Mouse (Mus musculus): ENCODE data around the gene Zfp367. TPM values are rescaled to one million over a fixed set of nuclear protein-coding genes. Genes with fewer than 3 reads are reported as not detected.

Gene Zfp367
- total and polyA plus RNA-seq, 2 experiments from 2014 or later: 4.1 to 9.1 TPM

- Histone ChIP-seq H3K4me2 (ENCODE audit: low read depth) (no peak overlapping the region), H3K36me3 (ENCODE audit: insufficient read depth) (peaks cover 30% of the 10 kb centered on the region), H3K4me3 (ENCODE audit: low read depth, low read length) (no peak overlapping the region), H3K4me1 (ENCODE audit: insufficient read depth) (no peaks in the 10 kb centered on the region), H3K27me3 (ENCODE audit: insufficient read depth, low read length) (no peaks in the 10 kb centered on the region), H3K9ac (no peak overlapping the region), H3K27ac (ENCODE audit: low read depth, low read length) (no peak overlapping the region), H3K9me3 (ENCODE audit: low read length) (no peaks in the 10 kb centered on the region)
- TF ChIP-seq CTCF (IDR thresholded peaks at IDR 0.05; ENCODE audit: low read depth): no peak
- ATAC-seq (no peak), DNase-seq (no peak)
- 78% methylated on average over 7 of the region's 7 CpGs for WGBS
These were observed 32.2 kb upstream of the Zfp367 start for GRCm38 (mm10) chr13:64185176-64185575.

- ATAC-seq (no peak), DNase-seq (no peak)
- Histone ChIP-seq H3K4me3 (ENCODE audit: low read depth, low read length) (no peak overlapping the region), H3K27me3 (ENCODE audit: insufficient read depth, low read length) (no peaks in the 10 kb centered on the region), H3K9ac (no peak overlapping the region), H3K9me3 (ENCODE audit: low read length) (no peaks in the 10 kb centered on the region), H3K4me1 (ENCODE audit: insufficient read depth) (no peaks in the 10 kb centered on the region), H3K36me3 (ENCODE audit: insufficient read depth) (peaks cover 30% of the 10 kb centered on the region), H3K4me2 (ENCODE audit: low read depth) (no peak overlapping the region), H3K27ac (ENCODE audit: low read depth, low read length) (no peak overlapping the region)
- 83% methylated on average over 10 of the region's 10 CpGs for WGBS
- TF ChIP-seq CTCF (IDR thresholded peaks at IDR 0.05; ENCODE audit: low read depth): no peak
These were observed 31.4 kb upstream of the Zfp367 start for GRCm38 (mm10) chr13:64184361-64184760.

DNA sequence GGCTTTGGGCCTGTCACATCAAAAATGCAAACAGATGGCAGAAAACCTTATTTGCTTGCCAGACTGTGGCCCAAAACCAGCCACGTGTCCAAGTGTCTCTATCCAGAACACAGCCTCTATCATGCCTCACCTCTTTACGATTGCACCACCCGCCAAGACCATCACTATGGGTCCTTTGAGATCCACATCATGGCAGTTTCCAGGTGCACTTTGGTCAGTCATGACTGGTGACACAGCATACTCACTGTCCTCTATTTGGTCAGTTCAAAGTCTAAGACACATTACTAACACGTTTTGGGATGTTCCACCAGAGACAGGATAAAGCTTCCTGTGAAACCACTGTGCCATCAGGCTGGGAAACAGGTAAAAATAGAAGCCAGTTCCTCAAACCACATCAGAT, 30.6 kb upstream of the Zfp367 start:
- no peaks in the 10 kb centered on the region for H3K9me3 ChIP-seq (ENCODE audit: low read length)
- H3K4me2 ChIP-seq (ENCODE audit: low read depth): no peak overlapping the region
- no peaks in the 10 kb centered on the region for H3K27me3 ChIP-seq (ENCODE audit: insufficient read depth, low read length)
- no peak overlapping the region for H3K27ac ChIP-seq (ENCODE audit: low read depth, low read length)
- H3K4me1 ChIP-seq (ENCODE audit: insufficient read depth): no peaks in the 10 kb centered on the region
- no peak overlapping the region for H3K4me3 ChIP-seq (ENCODE audit: low read depth, low read length)
- ATAC-seq: no peak
- no peak for DNase-seq
- no peak for TF ChIP-seq CTCF (IDR thresholded peaks at IDR 0.05; ENCODE audit: low read depth)
- WGBS: 86% methylated on average over 4 of the region's 4 CpGs
- H3K36me3 ChIP-seq (ENCODE audit: insufficient read depth): peaks cover 30% of the 10 kb centered on the region
- no peak overlapping the region for H3K9ac ChIP-seq

DNA sequence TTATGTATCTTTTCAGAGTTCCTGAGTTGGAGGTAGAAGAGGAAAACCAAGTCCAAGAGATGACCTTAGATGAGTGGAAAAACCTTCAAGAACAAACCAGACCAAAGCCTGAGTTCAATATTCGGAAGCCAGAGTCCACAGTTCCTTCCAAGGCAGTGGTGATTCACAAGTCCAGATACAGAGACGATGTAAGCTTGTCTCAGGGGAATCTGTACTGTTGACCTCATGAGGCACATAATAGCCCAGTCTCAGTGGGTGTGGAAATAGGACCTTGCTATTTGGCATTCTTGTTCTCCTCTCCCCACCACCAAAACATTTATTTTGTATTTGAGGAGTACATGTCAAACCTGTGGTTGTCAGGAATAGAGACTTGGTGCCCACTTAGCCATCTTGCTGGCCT, 29.1 kb upstream of the Zfp367 start:
- Histone ChIP-seq H3K4me3 (ENCODE audit: low read depth, low read length) (no peak overlapping the region), H3K9me3 (ENCODE audit: low read length) (no peaks in the 10 kb centered on the region), H3K36me3 (ENCODE audit: insufficient read depth) (peaks cover 40% of the 10 kb centered on the region), H3K27me3 (ENCODE audit: insufficient read depth, low read length) (no peaks in the 10 kb centered on the region), H3K4me2 (ENCODE audit: low read depth) (no peak overlapping the region), H3K9ac (no peak overlapping the region), H3K27ac (ENCODE audit: low read depth, low read length) (no peak overlapping the region), H3K4me1 (ENCODE audit: insufficient read depth) (no peaks in the 10 kb centered on the region)
- ATAC-seq (no peak), DNase-seq (no peak)
- WGBS: 91% methylated on average over 2 of the region's 2 CpGs
- TF ChIP-seq CTCF (IDR thresholded peaks at IDR 0.05; ENCODE audit: low read depth): no peak

DNA sequence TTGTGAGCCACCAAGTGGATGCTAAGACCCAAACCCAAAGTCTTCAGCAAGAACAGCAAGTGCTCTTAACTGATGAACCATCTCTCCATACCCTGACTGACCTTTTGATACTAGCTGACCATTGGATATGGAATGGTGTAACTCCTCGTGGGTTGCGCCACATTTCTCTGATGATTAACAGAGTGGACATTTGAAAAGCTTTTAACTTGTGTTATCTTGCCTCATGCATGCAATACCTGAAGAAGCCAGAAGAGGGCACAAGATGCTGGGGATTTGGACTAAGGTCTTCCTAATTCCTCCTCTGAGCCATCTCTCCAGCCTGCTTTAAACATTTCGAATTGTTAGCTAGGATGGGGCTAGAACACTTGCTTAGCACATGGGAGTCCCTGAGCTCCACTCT, 27.9 kb upstream of the Zfp367 start:
- H3K4me2 ChIP-seq (ENCODE audit: low read depth): no peak overlapping the region
- TF ChIP-seq CTCF (IDR thresholded peaks at IDR 0.05; ENCODE audit: low read depth): peak; percentile 69
- H3K4me3 ChIP-seq (ENCODE audit: low read depth, low read length): no peak overlapping the region
- H3K4me1 ChIP-seq (ENCODE audit: insufficient read depth): no peaks in the 10 kb centered on the region
- peaks cover 32% of the 10 kb centered on the region for H3K36me3 ChIP-seq (ENCODE audit: insufficient read depth)
- DNase-seq: peak; percentile 52
- H3K27ac ChIP-seq (ENCODE audit: low read depth, low read length): no peak overlapping the region
- ATAC-seq: no peak
- H3K27me3 ChIP-seq (ENCODE audit: insufficient read depth, low read length): no peaks in the 10 kb centered on the region
- no peaks in the 10 kb centered on the region for H3K9me3 ChIP-seq (ENCODE audit: low read length)
- no peak overlapping the region for H3K9ac ChIP-seq
- WGBS: 84% methylated on average over 3 of the region's 3 CpGs

GRCm38 (mm10) chr13:64180300-64180699, 27.3 kb upstream of the Zfp367 start:
- H3K4me3 ChIP-seq (ENCODE audit: low read depth, low read length): no peak overlapping the region
- H3K27ac ChIP-seq (ENCODE audit: low read depth, low read length): no peak overlapping the region
- ATAC-seq (no peak), DNase-seq (no peak)
- H3K27me3 ChIP-seq (ENCODE audit: insufficient read depth, low read length): no peaks in the 10 kb centered on the region
- peak; percentile 17; the same call in 1 of the 2 replicates for TF ChIP-seq CTCF (IDR thresholded peaks at IDR 0.05; ENCODE audit: low read depth)
- H3K4me1 ChIP-seq (ENCODE audit: insufficient read depth): no peaks in the 10 kb centered on the region
- no peaks in the 10 kb centered on the region for H3K9me3 ChIP-seq (ENCODE audit: low read length)
- H3K4me2 ChIP-seq (ENCODE audit: low read depth): no peak overlapping the region
- peaks cover 28% of the 10 kb centered on the region for H3K36me3 ChIP-seq (ENCODE audit: insufficient read depth)
- H3K9ac ChIP-seq: no peak overlapping the region
- WGBS: 94% methylated on average over 4 of the region's 4 CpGs

GRCm38 (mm10) chr13:64178746-64179652, 26.0 kb upstream of the Zfp367 start:
- 56% methylated on average over 13 of the region's 13 CpGs for WGBS
- DNase-seq (peak; percentile 28), ATAC-seq (peak; percentile 82)

More at GRCm38 (mm10) chr13:64178746-64179652, 26.0 kb upstream of the Zfp367 start:
- H3K4me3 ChIP-seq (ENCODE audit: low read depth, low read length): no peak overlapping the region
- H3K27me3 ChIP-seq (ENCODE audit: insufficient read depth, low read length): no peaks in the 10 kb centered on the region
- no peak for TF ChIP-seq CTCF (IDR thresholded peaks at IDR 0.05; ENCODE audit: low read depth)
- H3K9me3 ChIP-seq (ENCODE audit: low read length): no peaks in the 10 kb centered on the region
- no peak overlapping the region for H3K9ac ChIP-seq
- H3K4me2 ChIP-seq (ENCODE audit: low read depth): no peak overlapping the region
- no peaks in the 10 kb centered on the region for H3K4me1 ChIP-seq (ENCODE audit: insufficient read depth)
- H3K36me3 ChIP-seq (ENCODE audit: insufficient read depth): peaks cover 21% of the 10 kb centered on the region
- H3K27ac ChIP-seq (ENCODE audit: low read depth, low read length): no peak overlapping the region
